Mouse (Mus musculus) inflammation-experienced regulatory T-cells, adult 16 weeks (primary cell): ENCODE results near the gene Btbd3. TPM values are rescaled to one million over a fixed set of nuclear protein-coding genes. Genes with fewer than 3 reads are reported as not detected.

Experiments used
- polyA plus RNA-seq: library from polyadenylated mRNA; unstranded; fragments of 100-300 nt; shearing (Covaris generic); gene quantifications from one replicate; pipeline ENCODE4 v1.2.1, GENCODE M21; 2017

Gene Btbd3
- polyA plus RNA-seq: not detected

DNA sequence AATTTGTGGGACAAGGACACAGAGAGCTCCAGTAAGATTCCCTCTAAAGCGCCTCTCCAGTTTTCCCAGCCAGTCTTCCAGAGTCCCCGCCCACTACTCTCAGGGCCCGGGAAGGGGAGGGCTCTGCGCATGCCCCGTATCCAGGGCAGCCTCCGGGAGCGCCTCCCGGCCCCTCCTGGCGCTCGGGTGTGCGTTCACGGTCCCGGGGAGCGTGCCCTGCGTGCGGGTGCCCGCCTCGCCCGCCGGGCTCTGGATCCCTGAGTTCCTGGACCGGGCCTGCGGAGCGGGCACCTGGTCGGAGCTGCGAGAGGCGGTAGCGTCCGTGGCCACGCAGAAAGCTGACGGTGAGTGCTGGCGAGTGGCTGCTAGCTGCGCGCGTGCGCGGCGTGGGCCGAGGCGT lies at the start of gene Btbd3:
Gene Btbd3 (plus strand): TSS at position 155 of the 400 bp plus-strand sequence.

